Mouse (Mus musculus) cerebellum, adult 9-11 months (tissue): Measurements from ENCODE around the gene 4930435E12Rik.
"Not testable (repeated sequence)": the region's sequence is repeated elsewhere in the genome, so short reads cannot be mapped to it uniquely, and the experiment has no call there.

Experiments used
- DNase-seq: peaks from one replicate; pipeline ENCODE4 v3.0.0; 2022

Gene 4930435E12Rik

GRCm38 (mm10) chr16:38828649-38829048, at the start of gene 4930435E12Rik:
Gene 4930435E12Rik, minus strand, starts transcription at chr16:38828749.
- DNase-seq, result no peak

- no peak for DNase-seq
These were observed 45.9 kb upstream of the 4930435E12Rik start for GRCm38 (mm10) chr16:38874481-38874880.

- no peak for DNase-seq
These were observed 44.7 kb upstream of the 4930435E12Rik start for GRCm38 (mm10) chr16:38873231-38873630.

GRCm38 (mm10) chr16:38864358-38864757, 35.8 kb upstream of the 4930435E12Rik start:
- no peak for DNase-seq

GRCm38 (mm10) chr16:38860548-38860947, 32.0 kb upstream of the 4930435E12Rik start:
- no peak for DNase-seq

- no peak for DNase-seq
These were observed 29.7 kb upstream of the 4930435E12Rik start for GRCm38 (mm10) chr16:38858120-38858749.

GRCm38 (mm10) chr16:38812521-38812920, 16.0 kb downstream of the 4930435E12Rik start:
- peak; percentile 8 for DNase-seq

GRCm38 (mm10) chr16:38810196-38810595, 18.4 kb downstream of the 4930435E12Rik start:
- no peak for DNase-seq

- DNase-seq, result not testable (repeated sequence)
These were observed 20.8 kb downstream of the 4930435E12Rik start for GRCm38 (mm10) chr16:38807796-38808195.

GRCm38 (mm10) chr16:38800091-38800490, 28.5 kb downstream of the 4930435E12Rik start, which contains the start of gene Upk1b:
Gene Upk1b, minus strand, starts transcription at chr16:38800328.
- DNase-seq, result no peak

GRCm38 (mm10) chr16:38798957-38799450, 29.5 kb downstream of the 4930435E12Rik start:
- DNase-seq, result no peak

GRCm38 (mm10) chr16:38793120-38793519, 35.4 kb downstream of the 4930435E12Rik start:
- no peak for DNase-seq

- DNase-seq, result no peak
These were observed 38.6 kb downstream of the 4930435E12Rik start for GRCm38 (mm10) chr16:38789966-38790365.

- DNase-seq, result no peak
These were observed 39.5 kb downstream of the 4930435E12Rik start for GRCm38 (mm10) chr16:38789016-38789415.

GRCm38 (mm10) chr16:38785301-38785700, 43.2 kb downstream of the 4930435E12Rik start:
- no peak for DNase-seq

- DNase-seq, result no peak
These were observed 46.0 kb downstream of the 4930435E12Rik start for GRCm38 (mm10) chr16:38782524-38783067.

- no peak for DNase-seq
These were observed 46.6 kb downstream of the 4930435E12Rik start for GRCm38 (mm10) chr16:38781946-38782345.

GRCm38 (mm10) chr16:38780960-38781572, 47.5 kb downstream of the 4930435E12Rik start:
- DNase-seq, result no peak

GRCm38 (mm10) chr16:38776342-38776741, 52.2 kb downstream of the 4930435E12Rik start:
- DNase-seq, result no peak

GRCm38 (mm10) chr16:38774964-38775746, 53.4 kb downstream of the 4930435E12Rik start:
- no peak for DNase-seq

- DNase-seq, result no peak
These were observed 55.5 kb downstream of the 4930435E12Rik start for GRCm38 (mm10) chr16:38772906-38773496.

GRCm38 (mm10) chr16:38771145-38771544, 57.4 kb downstream of the 4930435E12Rik start:
- DNase-seq, result no peak

GRCm38 (mm10) chr16:38769529-38769928, 59.0 kb downstream of the 4930435E12Rik start:
- DNase-seq, result no peak
